Mouse (Mus musculus) lung, postnatal 36 days (tissue): ENCODE measurements around the gene Ttll4.

ENCODE experiments used
- DNase-seq: peaks from one replicate; pipeline ENCODE4 v3.0.0; 2022; ENCODE audit warnings: mixed read lengths

Ttll4 gene

DNA sequence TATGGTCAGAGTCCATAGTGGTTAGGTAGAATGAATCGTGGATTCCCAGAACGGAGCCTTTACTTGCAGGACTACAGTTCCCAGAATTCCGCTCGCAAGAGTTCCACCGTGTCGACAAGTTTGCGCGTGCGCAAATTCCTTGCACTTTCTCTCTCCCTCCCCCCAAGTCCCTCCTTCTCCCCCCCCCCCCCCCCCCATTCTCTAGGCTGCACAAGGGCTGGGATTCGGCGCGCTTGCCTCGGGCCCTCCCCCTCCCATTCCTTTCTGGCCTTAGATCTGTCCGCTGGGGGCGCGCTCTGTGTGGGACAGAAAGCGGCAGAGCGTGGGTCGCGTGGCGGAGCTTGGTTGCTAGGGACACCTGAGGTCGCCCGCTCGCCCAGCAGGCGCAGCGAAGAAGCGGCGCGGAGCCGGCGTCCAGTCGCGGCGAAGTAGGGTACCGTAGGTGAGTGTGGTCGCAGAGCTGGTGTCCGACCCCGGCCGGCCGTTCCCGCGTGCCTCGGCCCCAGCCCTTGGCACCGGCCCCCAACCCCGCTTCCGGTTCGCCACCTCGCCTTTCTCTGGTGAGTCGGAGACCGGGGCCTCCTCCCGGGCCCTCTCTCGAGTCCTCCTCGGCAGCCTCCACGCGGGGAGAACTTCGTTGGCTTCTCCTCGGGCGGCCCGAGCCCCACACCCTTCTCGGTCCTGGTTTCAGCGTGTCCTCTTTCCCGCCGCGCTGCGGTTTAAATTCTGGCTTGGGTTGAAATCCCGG lies at the start of gene Ttll4:
Gene Ttll4 (plus strand): TSS at position 298 of the 748 bp plus-strand sequence.
- DNase-seq = peak; percentile 98

GRCm38 (mm10) chr1:74624183-74624582 lies 37.4 kb upstream of the Ttll4 start:
- DNase-seq = peak; percentile 85

DNA sequence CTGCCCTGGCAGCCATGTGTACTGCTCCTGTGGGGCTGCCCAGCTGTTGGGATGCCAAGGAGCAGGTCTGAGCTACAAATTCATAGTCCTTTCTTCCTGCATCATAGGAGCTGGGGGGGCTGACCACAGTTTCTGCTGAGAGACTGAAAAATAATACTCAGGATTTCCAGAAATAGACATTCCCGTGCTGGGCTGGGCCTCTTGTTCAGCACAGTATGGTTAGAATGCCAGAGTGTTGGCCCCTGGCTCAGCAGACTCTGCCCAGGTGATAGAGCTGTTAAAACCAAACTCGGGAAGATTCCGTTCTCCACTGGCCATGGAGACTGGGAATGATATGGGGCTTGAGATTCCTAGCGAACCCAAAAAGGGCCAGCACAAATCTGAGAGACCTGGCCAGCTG lies 35.5 kb upstream of the Ttll4 start:
- peak; percentile 38 for DNase-seq

GRCm38 (mm10) chr1:74628001-74628400 lies 33.5 kb upstream of the Ttll4 start:
- DNase-seq = no peak

- no peak for DNase-seq
Measured at GRCm38 (mm10) chr1:74632734-74633133, 28.8 kb upstream of the Ttll4 start.

GRCm38 (mm10) chr1:74643524-74643923 lies 18.0 kb upstream of the Ttll4 start:
- no peak for DNase-seq

DNA sequence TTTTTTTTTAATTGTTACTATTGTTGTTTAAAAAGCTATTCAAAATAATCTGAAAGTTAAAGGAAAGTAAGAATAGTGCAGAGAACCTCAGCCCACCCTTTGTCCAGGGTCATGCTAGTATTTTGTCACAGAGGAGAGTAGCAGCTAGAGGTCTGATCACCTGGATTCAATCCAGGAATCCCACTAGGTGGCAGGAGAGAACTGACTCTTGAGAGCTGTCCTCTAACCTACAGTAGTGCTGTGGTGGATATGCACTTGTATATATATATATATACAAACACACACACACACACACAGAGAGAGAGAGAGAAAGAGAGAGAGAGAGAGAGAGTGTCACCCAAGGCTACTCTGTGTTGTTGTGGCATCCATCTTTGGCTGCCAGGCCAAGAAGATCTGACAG lies 17.6 kb upstream of the Ttll4 start:
- DNase-seq = peak; percentile 32

DNA sequence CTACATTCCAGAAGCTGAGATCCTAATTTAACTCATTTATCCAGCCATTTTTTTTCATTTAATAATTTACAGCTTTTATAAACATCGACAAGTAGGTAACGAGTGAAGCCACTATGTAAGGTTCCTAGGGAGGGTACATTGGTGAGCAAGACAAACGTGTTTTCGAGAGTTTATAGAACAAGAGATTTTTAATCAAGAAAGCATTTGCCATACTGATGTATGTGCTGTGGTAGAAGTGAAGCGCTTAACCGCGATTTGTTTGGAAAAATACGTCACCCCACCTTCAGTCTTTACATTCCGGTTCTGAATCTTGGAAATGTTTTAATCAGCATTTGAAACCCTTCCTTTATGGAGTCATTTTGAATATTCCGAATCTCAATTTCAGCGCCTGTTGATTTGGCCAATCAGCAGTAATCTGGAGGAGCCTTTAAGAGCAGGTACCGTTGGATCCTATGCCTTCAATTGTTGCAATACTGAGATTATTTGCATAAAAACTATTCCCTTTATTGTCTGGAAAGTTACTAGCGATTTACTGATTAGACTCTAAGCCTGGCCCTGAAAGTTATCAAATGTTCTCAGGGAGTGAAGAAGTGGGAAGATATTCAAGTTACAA lies 814 bp downstream of the Ttll4 start:
- DNase-seq = no peak

GRCm38 (mm10) chr1:74665153-74665552 lies 3.6 kb downstream of the Ttll4 start:
- peak; percentile 33 for DNase-seq

GRCm38 (mm10) chr1:74668371-74668770 lies 6.8 kb downstream of the Ttll4 start:
- DNase-seq = no peak

DNA sequence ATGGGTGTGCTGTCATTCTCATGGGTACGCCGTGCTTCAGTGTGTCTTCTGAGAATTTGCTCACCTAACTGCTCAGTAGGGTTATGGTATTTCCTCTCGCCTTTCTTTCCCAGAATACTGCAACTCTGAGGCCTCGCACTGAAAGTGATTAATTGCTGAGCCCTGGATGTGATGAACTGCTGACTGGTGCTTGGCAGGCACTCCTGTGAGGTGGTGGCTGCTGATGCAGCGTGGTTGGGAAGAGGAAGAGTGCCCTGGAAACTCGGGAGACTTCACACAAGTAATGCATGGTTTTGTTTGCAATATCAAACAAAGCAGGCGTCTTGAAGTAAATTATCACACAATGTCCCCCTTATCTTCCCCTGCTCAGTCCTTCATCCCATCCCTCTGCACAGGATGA lies 11.2 kb downstream of the Ttll4 start:
- DNase-seq = no peak

GRCm38 (mm10) chr1:74676863-74677262 lies 15.3 kb downstream of the Ttll4 start:
- no peak for DNase-seq

GRCm38 (mm10) chr1:74677843-74678242 lies 16.3 kb downstream of the Ttll4 start:
- no peak for DNase-seq

DNA sequence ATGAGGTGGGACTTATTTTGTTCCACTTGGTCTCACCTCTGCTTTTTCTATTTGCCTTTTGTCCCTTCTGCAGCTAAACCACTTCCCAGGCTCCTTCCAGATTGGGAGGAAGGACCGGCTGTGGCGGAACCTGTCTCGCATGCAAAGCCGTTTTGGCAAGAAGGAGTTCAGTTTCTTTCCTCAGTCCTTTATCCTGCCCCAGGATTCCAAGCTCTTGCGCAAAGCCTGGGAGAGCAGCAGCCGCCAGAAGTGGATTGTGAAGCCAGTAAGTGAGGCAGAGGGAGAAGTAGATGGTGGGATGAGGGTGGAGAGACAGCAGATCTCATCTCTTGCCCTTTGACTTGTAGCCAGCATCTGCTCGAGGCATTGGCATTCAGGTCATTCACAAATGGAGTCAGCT lies 25.6 kb downstream of the Ttll4 start:
- DNase-seq = no peak

GRCm38 (mm10) chr1:74693891-74694583 lies 32.5 kb downstream of the Ttll4 start:
- no peak for DNase-seq

DNA sequence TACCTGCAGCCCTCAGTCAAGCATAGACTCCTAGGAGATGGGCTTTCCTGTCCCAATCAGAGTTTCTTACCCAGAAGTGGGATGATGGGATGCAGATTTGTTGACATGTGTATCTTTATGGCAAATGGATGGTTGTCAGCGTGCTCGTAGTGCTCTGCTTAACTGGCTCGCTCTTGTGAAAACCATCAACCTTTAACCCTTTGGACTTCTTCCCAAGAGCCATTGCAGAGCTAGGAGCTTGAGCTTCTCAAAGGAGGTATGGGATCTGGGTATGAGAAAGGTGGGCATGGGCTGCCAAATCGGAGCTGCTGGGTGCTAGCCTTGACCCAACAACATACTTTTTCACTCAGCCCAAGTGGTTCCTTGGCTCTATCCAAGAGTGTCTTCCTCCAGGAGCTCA lies 34.3 kb downstream of the Ttll4 start:
- no peak for DNase-seq

GRCm38 (mm10) chr1:74697416-74697815 lies 35.9 kb downstream of the Ttll4 start:
- peak; percentile 82 for DNase-seq

DNA sequence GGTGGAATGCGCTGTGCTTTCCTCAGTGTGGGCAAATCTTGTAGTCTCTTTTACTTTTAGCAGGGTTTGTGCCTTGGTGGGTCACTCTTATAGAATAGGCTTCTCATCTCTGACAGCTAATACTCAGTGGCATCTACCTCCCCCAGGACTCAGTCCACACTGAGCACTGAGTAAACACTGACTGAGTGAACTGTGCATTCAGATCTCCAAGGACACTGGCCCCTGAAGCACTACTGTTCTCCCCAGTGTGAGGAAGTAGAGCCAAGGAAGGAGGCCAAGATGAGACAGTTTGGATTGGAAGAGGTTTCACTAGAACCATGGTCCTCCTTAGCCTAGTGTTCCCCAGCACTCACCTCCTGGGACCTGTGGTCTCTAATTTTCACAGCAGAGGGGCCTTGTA lies 36.8 kb downstream of the Ttll4 start:
- DNase-seq = no peak

GRCm38 (mm10) chr1:74698791-74699190 lies 37.2 kb downstream of the Ttll4 start:
- peak; percentile 65 for DNase-seq

DNA sequence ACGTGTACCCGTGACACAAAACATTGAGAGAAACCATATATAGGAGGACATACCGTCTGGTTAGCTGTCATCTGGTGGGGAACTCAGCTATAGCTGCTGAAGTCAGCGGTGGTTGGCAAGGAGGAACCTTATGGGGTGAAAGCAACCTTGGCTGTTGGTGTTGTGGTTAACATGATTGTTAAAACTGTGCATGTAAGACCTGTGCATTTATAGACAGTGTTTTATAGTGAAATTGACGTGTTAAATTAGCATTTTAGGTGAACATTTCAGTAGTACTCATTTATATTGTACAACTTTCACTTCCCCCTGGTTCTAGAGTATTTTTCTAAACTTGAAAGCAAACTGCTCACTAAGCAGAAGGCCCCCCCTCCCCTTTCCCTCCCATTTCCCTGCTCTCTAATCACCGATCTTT lies 40.6 kb downstream of the Ttll4 start:
- DNase-seq = no peak

- DNase-seq = no peak
Measured at GRCm38 (mm10) chr1:74704156-74704555, 42.6 kb downstream of the Ttll4 start.

DNA sequence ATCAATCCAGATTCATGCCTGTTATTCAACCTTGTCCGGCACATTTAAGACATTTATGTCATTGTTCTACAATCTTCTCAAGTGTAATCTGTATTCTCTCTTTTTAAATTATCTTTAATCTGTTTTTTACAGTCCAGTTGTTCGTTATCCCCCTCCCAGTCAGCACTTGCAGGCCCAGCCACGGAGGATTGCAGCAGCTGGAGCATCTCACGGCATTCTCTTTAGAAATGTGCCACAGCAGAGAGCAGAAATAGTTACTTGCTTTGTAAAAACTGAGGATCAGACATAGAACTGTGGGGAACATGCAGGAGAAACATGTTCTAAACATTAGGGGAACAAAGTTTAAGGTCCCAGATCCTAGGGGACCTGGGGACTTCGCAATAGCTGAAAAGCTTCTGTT lies 43.5 kb downstream of the Ttll4 start:
- DNase-seq = peak; percentile 14

GRCm38 (mm10) chr1:74709566-74709965 lies 48.0 kb downstream of the Ttll4 start:
- DNase-seq = no peak

- no peak for DNase-seq
Measured at GRCm38 (mm10) chr1:74712046-74712445, 50.5 kb downstream of the Ttll4 start.
